Mouse (Mus musculus) heart, postnatal 36 days (tissue): ENCODE results near the gene Olfr385. TPM values are rescaled to one million over a fixed set of nuclear protein-coding genes. Genes with fewer than 3 reads are reported as not detected.
"Not testable (repeated sequence)": the region's sequence is repeated elsewhere in the genome, so short reads cannot be mapped to it uniquely, and the experiment has no call there.

Experiments
- DNase-seq, 2 experiments: peaks; one replicate each; pipeline ENCODE4 v3.0.0; 2021 to 2022
- intact Hi-C: fragments of 180-260 bp; cut with DNase I; formaldehyde crosslinking; loops from one replicate; pipeline ENCODE4 v1.15.1; 2025
- total RNA-seq, 2 experiments: library from RNA; stranded (reverse); gene quantifications; 2 replicates each; pipeline ENCODE4 v1.2.3; 2021

The Olfr385 gene
- not detected for total RNA-seq

GRCm38 (mm10) chr11:73592908-73593307, at the start of gene Olfr385:
Gene Olfr385, minus strand, starts transcription at chr11:73593008.
- intact Hi-C loops = no loop called here
- DNase-seq = no peak

GRCm38 (mm10) chr11:73598294-73598693, 5.5 kb upstream of the Olfr385 start, which contains the start of gene Olfr384:
Gene Olfr384, plus strand, starts transcription at chr11:73598594.
- no peak for DNase-seq
- intact Hi-C loops = loop anchor here (2.0 kb wide), 1 partner anchor 45 kb away; no protein-coding TSS in a partner anchor

GRCm38 (mm10) chr11:73583188-73583587, 9.6 kb downstream of the Olfr385 start:
- intact Hi-C loops = not testable (repeated sequence)

GRCm38 (mm10) chr11:73579871-73580270, 12.9 kb downstream of the Olfr385 start:
- no peak for DNase-seq
- intact Hi-C loops = no loop called here

More at GRCm38 (mm10) chr11:73583188-73583587, 9.6 kb downstream of the Olfr385 start:
- DNase-seq = not testable (repeated sequence)

Other genes starting within 250 kb of the Olfr385 start
- not detected for gene Olfr20, start 242.2 kb downstream of the Olfr385 start, total RNA-seq
- not detected for gene Olfr376, start 221.8 kb downstream of the Olfr385 start, total RNA-seq
- gene Olfr1, start 193.4 kb downstream of the Olfr385 start, total RNA-seq = not detected
- gene Olfr378, start 164.5 kb downstream of the Olfr385 start, total RNA-seq = not detected
- gene Olfr380, start 135.5 kb downstream of the Olfr385 start, total RNA-seq = not detected
- not detected for gene Olfr381, start 101.4 kb downstream of the Olfr385 start, total RNA-seq
- gene Olfr382, start 75.8 kb downstream of the Olfr385 start, total RNA-seq = not detected
- not detected for gene Olfr384, start 5.6 kb upstream of the Olfr385 start, total RNA-seq
- gene Zfp735, start 95.8 kb upstream of the Olfr385 start, total RNA-seq = not detected
- not detected for gene Olfr389, start 187.7 kb upstream of the Olfr385 start, total RNA-seq
- gene Olfr390, start 190.0 kb upstream of the Olfr385 start, total RNA-seq = not detected
- not detected for gene Olfr391-ps, start 210.0 kb upstream of the Olfr385 start, total RNA-seq
- gene Olfr392, start 224.0 kb upstream of the Olfr385 start, total RNA-seq = not detected